Mouse (Mus musculus): ENCODE measurements around the gene Taf10.

DNA sequence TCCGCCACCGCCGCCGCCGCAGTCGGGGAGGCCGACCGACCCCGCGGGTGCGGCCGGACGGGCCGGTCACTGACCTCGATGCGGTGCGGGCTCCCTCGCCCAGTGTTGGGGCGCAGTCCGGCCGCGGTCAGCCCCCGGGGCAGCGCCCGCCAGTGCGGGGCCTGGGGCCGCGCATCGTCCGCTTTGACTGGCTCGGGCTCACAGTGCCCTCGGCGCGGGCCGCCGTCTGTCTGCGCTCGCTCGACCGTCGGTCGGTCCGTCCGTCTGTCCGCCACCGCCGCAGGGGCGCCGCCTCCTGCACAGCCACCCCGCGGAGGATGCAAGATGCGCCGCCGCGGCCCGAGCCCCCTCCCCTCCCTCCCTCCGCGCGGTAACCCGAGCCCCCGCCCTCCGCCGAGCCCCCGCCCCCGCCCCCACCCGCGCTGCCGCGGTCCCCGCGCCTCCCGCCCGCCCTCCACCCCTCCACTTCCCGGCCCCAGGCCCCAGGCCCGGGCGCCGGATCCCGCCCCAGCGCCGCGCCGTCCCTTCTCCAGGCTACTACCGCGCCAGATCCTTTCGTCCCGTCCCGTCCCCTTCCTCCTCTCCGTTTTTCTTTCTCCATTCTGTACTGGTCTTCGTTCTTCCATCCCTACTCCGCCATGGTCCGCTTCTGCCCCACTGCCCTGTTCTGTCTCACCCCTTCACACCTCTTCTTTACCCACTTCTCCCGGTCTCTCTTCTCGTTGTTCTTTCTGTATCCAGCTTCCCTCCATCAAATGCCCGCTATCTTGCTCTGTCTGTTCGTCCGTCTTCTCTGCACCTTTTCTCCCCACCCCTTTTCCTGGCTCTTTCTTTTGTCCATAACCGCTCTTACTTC is 43.4 kb upstream of the Taf10 start, which contains the start of gene Dchs1:
- TF ChIP-seq CTCF (IDR thresholded peaks at IDR 0.05; ENCODE audit: borderline replicate concordance, insufficient read depth, low read depth, low read length): no peak
- TF ChIP-seq POLR2A (IDR thresholded peaks at IDR 0.05; ENCODE audit: borderline replicate concordance, insufficient read depth, low read length): no peak

All from cerebellum, adult 2 months (tissue).